Mouse (Mus musculus): ENCODE measurements around the gene Irf8.

GRCm38 (mm10) chr8:120787631-120788030, 51.5 kb downstream of the Irf8 start:
- no peak for TF ChIP-seq CTCF (IDR thresholded peaks at IDR 0.05; ENCODE audit: low read depth)
- TF ChIP-seq EP300 (IDR thresholded peaks at IDR 0.05; ENCODE audit: low read depth), result no peak
